Mouse (Mus musculus): ENCODE results near the gene Zfp609.
A peak's percentile ranks its signal among the peaks of the same experiment; 100 is the strongest.
"Not testable (repeated sequence)": the region's sequence is repeated elsewhere in the genome, so short reads cannot be mapped to it uniquely, and the experiment has no call there.

The Zfp609 gene

GRCm38 (mm10) chr9:65661493-65661892, 165.9 kb downstream of the Zfp609 start:
- DNase-seq, result no peak

- no peak for DNase-seq
Observed at GRCm38 (mm10) chr9:65661029-65661428, 166.3 kb downstream of the Zfp609 start.

GRCm38 (mm10) chr9:65657218-65657617, 170.1 kb downstream of the Zfp609 start:
- DNase-seq, result no peak

GRCm38 (mm10) chr9:65655540-65655939, 171.8 kb downstream of the Zfp609 start:
- peak; percentile 29 for DNase-seq

GRCm38 (mm10) chr9:65654700-65655237, 172.6 kb downstream of the Zfp609 start:
- DNase-seq, result no peak

- DNase-seq, result no peak
Observed at GRCm38 (mm10) chr9:65653741-65654140, 173.6 kb downstream of the Zfp609 start.

GRCm38 (mm10) chr9:65651957-65652356, 175.4 kb downstream of the Zfp609 start:
- not testable (repeated sequence) for DNase-seq

GRCm38 (mm10) chr9:65649997-65650396, 177.4 kb downstream of the Zfp609 start:
- no peak for DNase-seq

GRCm38 (mm10) chr9:65648730-65649129, 178.6 kb downstream of the Zfp609 start:
- DNase-seq, result no peak

GRCm38 (mm10) chr9:65646782-65647181, 180.6 kb downstream of the Zfp609 start:
- no peak for DNase-seq

- DNase-seq, result no peak
Observed at GRCm38 (mm10) chr9:65645984-65646383, 181.4 kb downstream of the Zfp609 start.

- no peak for DNase-seq
Observed at GRCm38 (mm10) chr9:65644960-65645359, 182.4 kb downstream of the Zfp609 start.

GRCm38 (mm10) chr9:65642546-65642945, 184.8 kb downstream of the Zfp609 start:
- DNase-seq, result no peak

Data from thymus, postnatal 14 days (tissue).